Mouse (Mus musculus): ENCODE measurements around the gene Fam92b.

The Fam92b gene

GRCm38 (mm10) chr8:120146051-120146450 lies 31.2 kb downstream of the Fam92b start:
- DNase-seq: no peak

- DNase-seq: no peak
Measured at GRCm38 (mm10) chr8:120144652-120145301, 32.5 kb downstream of the Fam92b start.

DNA sequence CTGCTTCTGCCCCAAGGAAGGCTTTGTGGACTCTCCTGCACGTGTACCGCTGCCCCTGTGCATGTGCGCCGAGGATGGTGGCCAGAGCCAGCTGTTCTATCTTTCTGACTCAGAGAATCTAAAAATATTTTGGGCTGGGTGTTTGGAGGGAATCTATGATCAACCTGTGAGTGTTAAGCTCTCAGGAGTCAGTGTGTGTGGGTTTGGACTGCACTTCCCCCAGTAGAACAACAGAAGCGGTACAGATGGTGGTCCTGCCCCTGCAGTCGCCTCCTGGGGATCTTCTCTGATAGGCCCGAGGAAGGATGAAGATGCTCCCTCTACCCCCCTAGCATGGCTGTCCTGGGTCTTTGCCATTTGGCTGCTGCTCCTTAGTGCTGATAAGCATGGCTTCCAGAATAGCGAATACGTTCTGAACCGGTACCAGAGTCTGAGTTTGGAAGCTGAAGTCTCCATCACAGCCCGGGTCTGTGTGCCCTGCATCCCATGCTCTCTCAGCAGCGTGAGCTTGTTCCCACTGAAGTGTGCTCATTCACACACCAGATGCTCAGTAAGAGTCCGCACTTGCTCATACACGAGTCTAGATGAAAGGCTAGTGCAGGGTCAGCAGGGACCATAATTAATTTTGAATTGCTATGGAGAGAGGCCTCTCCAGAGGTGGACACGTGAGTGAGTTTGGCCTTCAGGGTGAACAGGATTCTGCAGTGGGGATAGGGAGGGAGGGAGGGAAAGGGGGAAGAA lies 33.2 kb downstream of the Fam92b start:
- DNase-seq: no peak

GRCm38 (mm10) chr8:120140769-120141168 lies 36.5 kb downstream of the Fam92b start:
- DNase-seq: no peak

DNA sequence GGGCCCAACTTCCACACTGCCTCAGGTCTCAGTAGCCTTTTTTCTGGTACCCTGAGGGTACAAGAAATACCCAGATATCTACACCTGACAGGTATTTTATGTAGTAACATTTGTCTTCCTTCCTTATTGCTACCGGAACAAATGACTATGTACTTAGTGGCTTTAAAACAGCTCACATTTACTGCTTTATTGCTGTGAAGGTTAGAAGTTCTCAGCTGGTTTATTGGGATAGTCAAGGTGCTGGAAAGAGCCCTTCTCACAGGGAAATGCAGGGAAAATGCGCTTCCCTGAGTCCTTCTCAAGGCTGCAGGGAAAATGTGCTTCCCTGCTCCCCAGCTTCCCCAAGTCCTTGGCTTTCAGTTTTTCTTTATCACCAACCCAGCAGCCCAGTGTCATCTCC lies 38.3 kb downstream of the Fam92b start:
- no peak for DNase-seq

DNA sequence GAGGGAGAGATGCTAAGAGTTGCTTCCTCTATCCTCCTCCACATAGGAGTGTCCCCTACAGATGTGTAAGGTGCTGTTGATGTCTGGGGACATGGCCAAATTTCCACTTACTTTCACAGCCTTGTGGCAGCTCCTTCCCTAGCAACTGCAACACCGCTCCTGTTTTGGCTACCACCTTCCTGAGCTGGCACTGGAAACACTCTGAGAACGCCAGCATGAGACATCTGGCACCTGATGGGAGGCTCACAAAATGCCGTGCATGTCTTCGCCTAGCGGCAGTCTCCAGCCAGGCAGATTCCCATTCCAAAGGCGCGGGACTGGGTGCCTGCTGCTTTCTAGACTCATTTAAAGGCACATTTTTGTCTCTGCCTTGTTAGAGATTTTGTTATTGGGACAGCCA lies 40.6 kb downstream of the Fam92b start:
- DNase-seq: no peak

DNA sequence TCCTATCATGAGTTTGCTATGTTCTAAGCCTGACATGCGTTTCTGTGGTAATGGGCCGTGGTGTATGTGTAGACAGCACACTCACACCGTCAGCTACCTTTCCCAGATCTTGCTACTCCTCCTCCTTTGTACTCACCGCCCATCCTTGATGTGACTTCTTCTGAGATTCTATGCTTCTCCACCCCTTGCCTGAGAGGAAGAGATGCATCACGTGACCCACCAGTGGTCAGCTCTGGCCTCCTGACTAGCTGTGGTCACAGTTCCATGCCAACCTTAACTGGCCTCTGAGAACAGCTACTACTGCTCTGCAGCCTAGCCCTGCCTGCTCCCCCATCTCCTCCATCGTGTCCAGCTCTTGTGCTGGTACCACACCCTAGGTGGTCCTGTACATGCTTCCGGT lies 41.6 kb downstream of the Fam92b start:
- no peak for DNase-seq

- no peak for DNase-seq
Measured at GRCm38 (mm10) chr8:120133169-120133568, 44.1 kb downstream of the Fam92b start.

DNA sequence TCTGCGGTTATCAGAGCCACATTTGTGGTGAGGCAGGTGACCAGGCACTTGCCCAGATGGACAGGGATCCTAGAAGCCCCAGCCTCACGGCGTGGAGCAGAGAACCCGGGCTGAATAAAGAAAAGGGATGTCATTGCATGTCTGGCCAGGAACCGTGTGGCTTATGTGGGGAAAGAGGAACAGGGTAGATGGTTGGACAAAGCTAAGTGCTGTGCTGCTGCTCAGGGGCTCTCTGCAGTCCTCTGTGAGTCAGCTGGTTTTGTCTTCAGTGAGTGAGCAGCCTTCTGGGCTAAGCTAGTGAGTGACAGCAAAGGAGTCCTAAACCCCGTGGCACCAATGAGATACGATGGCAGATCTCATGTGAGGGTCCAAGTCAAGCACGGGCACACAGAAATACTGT lies 46.1 kb downstream of the Fam92b start:
- DNase-seq: no peak

- no peak for DNase-seq
Measured at GRCm38 (mm10) chr8:120129547-120129946, 47.7 kb downstream of the Fam92b start.

DNA sequence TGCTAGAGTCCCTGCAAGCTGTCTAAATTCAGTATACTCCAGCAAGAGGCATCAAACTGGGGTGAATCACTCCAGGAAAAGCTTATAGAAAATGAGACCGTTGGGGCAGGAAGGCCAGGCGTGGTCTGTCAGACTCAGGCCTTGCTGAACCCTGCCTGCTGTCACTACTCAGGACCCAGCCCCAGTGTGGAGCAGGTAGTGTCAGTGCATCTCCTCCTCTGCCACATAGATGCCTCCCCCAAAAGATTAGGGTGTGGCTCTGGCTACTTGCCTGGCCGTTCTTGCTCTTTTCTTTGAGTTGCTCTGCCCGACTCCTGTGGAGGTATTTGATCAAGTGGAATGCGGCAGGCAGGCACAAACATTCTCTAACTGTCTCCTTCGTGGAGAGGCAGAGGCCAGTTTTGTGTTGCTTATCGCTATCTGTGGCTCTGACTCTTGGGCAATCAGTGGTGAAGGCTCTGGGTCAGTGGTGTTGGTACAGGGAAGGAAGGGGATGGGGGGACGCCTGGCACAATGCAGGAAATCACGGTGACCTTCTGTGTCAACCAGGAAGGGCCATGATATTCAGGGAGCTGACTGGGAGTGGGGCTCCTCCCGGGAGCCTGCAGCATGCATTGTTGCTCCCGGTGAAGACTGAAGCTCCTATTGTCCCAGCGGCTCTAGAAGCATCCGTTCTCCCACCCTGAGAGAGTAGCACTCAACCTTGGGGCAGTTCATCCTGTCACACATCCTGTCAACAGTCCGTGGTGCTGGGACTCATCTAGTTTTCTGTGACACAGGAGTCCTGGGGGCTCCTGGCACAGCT lies 50.7 kb downstream of the Fam92b start:
- DNase-seq: no peak

GRCm38 (mm10) chr8:120124836-120125389 lies 52.4 kb downstream of the Fam92b start:
- DNase-seq: no peak

GRCm38 (mm10) chr8:120124261-120124660 lies 53.0 kb downstream of the Fam92b start:
- no peak for DNase-seq

- DNase-seq: no peak
Measured at GRCm38 (mm10) chr8:120120951-120121350, 56.3 kb downstream of the Fam92b start.

DNA sequence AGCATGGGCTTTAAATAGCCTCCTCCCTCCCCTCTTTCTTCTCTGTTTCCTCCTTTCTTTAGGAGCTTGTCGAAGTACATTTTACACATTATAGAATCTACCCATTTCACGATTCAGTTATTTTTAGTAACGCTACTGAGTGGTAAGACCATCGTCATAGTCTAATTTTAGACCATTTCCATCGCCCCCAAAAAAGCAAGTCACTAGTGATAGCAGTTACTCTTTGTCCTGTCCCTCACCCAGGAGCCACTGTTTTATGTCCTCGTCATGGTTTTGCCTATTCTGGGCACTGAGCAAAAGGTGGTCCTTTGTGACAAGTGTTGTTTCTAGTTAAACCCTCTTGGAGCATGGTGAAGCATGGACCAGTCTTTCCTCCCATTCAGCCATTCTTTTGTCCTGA lies 57.3 kb downstream of the Fam92b start:
- DNase-seq: no peak

DNA sequence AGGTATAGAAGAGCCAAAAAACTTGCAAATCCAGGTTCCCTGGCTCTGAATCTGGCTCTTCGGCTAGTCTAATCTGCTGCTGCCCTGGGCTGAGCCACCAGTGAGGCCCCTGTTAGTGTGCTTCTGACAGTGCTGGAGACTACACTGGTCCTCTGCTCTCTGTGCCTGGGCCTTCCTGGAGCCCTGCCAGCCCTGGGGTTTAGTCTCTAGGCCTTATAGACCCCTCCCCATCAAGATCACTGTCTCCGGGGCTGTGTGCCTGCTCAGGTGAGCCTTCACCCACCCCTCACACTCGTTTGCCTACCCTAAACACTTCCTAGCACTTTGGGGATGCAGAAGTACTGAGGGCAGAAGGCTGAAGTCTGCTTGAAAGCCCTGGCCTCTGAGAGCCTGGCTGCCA lies 57.8 kb downstream of the Fam92b start:
- no peak for DNase-seq

GRCm38 (mm10) chr8:120118847-120119246 lies 58.4 kb downstream of the Fam92b start:
- DNase-seq: no peak

GRCm38 (mm10) chr8:120118162-120118561 lies 59.1 kb downstream of the Fam92b start:
- DNase-seq: no peak

DNA sequence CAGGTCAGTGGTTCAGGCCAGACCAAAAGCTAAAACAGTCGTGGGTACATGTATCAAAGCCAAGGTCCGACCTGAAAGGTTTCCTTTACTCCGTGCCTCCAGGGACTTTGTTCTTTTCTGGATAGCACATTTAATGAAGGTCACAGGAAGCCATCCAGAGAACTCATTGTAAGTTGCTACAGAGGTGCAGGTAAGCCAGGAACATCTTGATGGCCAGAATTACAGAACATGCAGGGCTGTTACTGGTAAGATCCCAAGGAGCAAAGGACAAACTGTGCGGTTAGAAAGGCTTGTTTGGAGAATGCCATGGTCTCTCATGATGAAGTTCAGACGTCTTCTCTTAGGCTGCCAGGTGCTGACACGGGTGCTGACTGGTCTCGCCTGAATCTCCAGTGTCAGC lies 60.7 kb downstream of the Fam92b start:
- DNase-seq: no peak
